Mouse (Mus musculus): ENCODE measurements around the gene Tmem101. TPM values are rescaled to one million over a fixed set of nuclear protein-coding genes. Genes with fewer than 3 reads are reported as not detected.

Tmem101 gene
- polyA plus RNA-seq, 1 experiment = 25.1 TPM

GRCm38 (mm10) chr11:102107732-102108131 lies 48.5 kb downstream of the Tmem101 start, which contains the start of gene Pyy:
Gene Pyy, minus strand, starts transcription at chr11:102107832.
- Histone ChIP-seq H3ac (ENCODE audit: control insufficient read depth, insufficient read length, low read depth) (no peak within 1 kb of the TSS), H3K36me3 (ENCODE audit: control insufficient read depth, insufficient read depth) (no peaks in the 10 kb centered on the region), H3K79me3 (ENCODE audit: low read depth) (no peaks in the 10 kb centered on the region), H3K4me3 (ENCODE audit: insufficient read depth, poor library complexity, severe bottlenecking) (no peak within 1 kb of the TSS), H3K27me3 (ENCODE audit: control insufficient read depth, insufficient read depth, insufficient read length) (peaks cover 57% of the 10 kb centered on the region), H3K79me2 (ENCODE audit: control insufficient read depth, insufficient read depth) (no peaks in the 10 kb centered on the region)
- TF ChIP-seq FOSL1 (IDR thresholded peaks at IDR 0.05; ENCODE audit: insufficient read depth, low read length, poor library complexity, severe bottlenecking) (no peak), MAX (IDR thresholded peaks at IDR 0.05) (no peak), CTCF (IDR thresholded peaks at IDR 0.05; ENCODE audit: control insufficient read depth, insufficient read depth, insufficient read length) (no peak), MYOD1 (IDR thresholded peaks at IDR 0.05; ENCODE audit: control insufficient read depth, insufficient read length, low read depth) (no peak)

DNA sequence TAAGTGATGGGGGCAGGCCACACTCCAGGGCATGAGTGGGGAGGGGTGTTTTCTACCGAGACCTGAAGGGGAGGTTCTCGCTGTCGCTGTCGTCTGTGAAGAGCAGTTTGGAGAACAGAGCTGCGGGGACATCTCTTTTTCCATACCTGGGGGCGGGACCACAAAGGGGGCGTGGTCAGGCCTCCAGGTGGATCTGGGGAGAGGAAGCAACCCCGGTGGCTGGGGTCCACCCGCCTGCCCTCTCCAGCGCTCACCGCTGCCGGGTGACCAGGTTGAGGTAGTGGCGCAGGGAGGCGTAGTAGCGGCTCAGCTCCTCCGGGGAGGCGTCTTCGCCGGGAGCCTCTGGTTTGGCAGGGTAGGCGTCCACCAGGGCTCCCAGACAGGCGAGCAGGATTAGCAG lies 49.3 kb downstream of the Tmem101 start:
- H3K27me3 ChIP-seq (ENCODE audit: control insufficient read depth, insufficient read depth, insufficient read length) = peaks cover 61% of the 10 kb centered on the region
- no peak overlapping the region for H3K4me3 ChIP-seq (ENCODE audit: insufficient read depth, poor library complexity, severe bottlenecking)
- TF ChIP-seq USF1 (IDR thresholded peaks at IDR 0.05; ENCODE audit: low read depth) (no peak), MYOD1 (IDR thresholded peaks at IDR 0.05; ENCODE audit: control insufficient read depth, insufficient read length, low read depth) (no peak), CEBPB (IDR thresholded peaks at IDR 0.05; ENCODE audit: low read depth) (no peak), FOSL1 (IDR thresholded peaks at IDR 0.05; ENCODE audit: insufficient read depth, low read length, poor library complexity, severe bottlenecking) (no peak), MAX (IDR thresholded peaks at IDR 0.05) (no peak), MYOG (IDR thresholded peaks at IDR 0.05; ENCODE audit: control insufficient read depth, extremely low read depth, insufficient read length) (no peak), CTCF (IDR thresholded peaks at IDR 0.05; ENCODE audit: control insufficient read depth, insufficient read depth, insufficient read length) (no peak)

More for the DNA sequence above, 49.3 kb downstream of the Tmem101 start:
- Histone ChIP-seq H3ac (ENCODE audit: control insufficient read depth, insufficient read length, low read depth) (no peak overlapping the region), H3K79me3 (ENCODE audit: low read depth) (no peaks in the 10 kb centered on the region), H3K79me2 (ENCODE audit: control insufficient read depth, insufficient read depth) (no peaks in the 10 kb centered on the region), H3K36me3 (ENCODE audit: control insufficient read depth, insufficient read depth) (no peaks in the 10 kb centered on the region)

Other genes starting within 250 kb of the Tmem101 start
- 0.02 TPM for gene Sost, start 189.4 kb downstream of the Tmem101 start, polyA plus RNA-seq (2012; fragmentation: generic; extraction: Trizol)
- gene Cfap97d1, start 172.1 kb downstream of the Tmem101 start, polyA plus RNA-seq (2012; fragmentation: generic; extraction: Trizol) = not detected
- gene Dusp3, start 169.4 kb downstream of the Tmem101 start, polyA plus RNA-seq (2012; fragmentation: generic; extraction: Trizol) = 32.0 TPM
- 0.14 TPM for gene Mpp3, start 127.9 kb downstream of the Tmem101 start, polyA plus RNA-seq (2012; fragmentation: generic; extraction: Trizol)
- gene Cd300lg, start 114.9 kb downstream of the Tmem101 start, polyA plus RNA-seq (2012; fragmentation: generic; extraction: Trizol) = not detected
- 1.7 TPM for gene Mpp2, start 67.9 kb downstream of the Tmem101 start, polyA plus RNA-seq (2012; fragmentation: generic; extraction: Trizol)
- not detected for gene Ppy, start 55.1 kb downstream of the Tmem101 start, polyA plus RNA-seq (2012; fragmentation: generic; extraction: Trizol)
- gene Pyy, start 48.6 kb downstream of the Tmem101 start, polyA plus RNA-seq (2012; fragmentation: generic; extraction: Trizol) = not detected
- gene Nags, start 10.9 kb downstream of the Tmem101 start, polyA plus RNA-seq (2012; fragmentation: generic; extraction: Trizol) = not detected
- gene Lsm12, start 28.9 kb upstream of the Tmem101 start, polyA plus RNA-seq (2012; fragmentation: generic; extraction: Trizol) = 43.0 TPM
- 40.4 TPM for gene G6pc3, start 33.2 kb upstream of the Tmem101 start, polyA plus RNA-seq (2012; fragmentation: generic; extraction: Trizol)
- gene Hdac5, start 73.8 kb upstream of the Tmem101 start, polyA plus RNA-seq (2012; fragmentation: generic; extraction: Trizol) = 74.9 TPM
- 12.0 TPM for gene BC030867, start 92.5 kb upstream of the Tmem101 start, polyA plus RNA-seq (2012; fragmentation: generic; extraction: Trizol)
- not detected for gene Asb16, start 112.3 kb upstream of the Tmem101 start, polyA plus RNA-seq (2012; fragmentation: generic; extraction: Trizol)
- gene Tmub2, start 128.5 kb upstream of the Tmem101 start, polyA plus RNA-seq (2012; fragmentation: generic; extraction: Trizol) = 25.2 TPM
- gene Atxn7l3, start 140.2 kb upstream of the Tmem101 start, polyA plus RNA-seq (2012; fragmentation: generic; extraction: Trizol) = 33.9 TPM
- 70.2 TPM for gene Ubtf, start 163.3 kb upstream of the Tmem101 start, polyA plus RNA-seq (2012; fragmentation: generic; extraction: Trizol)
- not detected for gene Slc4a1, start 209.8 kb upstream of the Tmem101 start, polyA plus RNA-seq (2012; fragmentation: generic; extraction: Trizol)
- 2.2 TPM for gene Rundc3a, start 237.0 kb upstream of the Tmem101 start, polyA plus RNA-seq (2012; fragmentation: generic; extraction: Trizol)

All from C2C12 (cell line).